Mouse (Mus musculus): Measurements from ENCODE around the gene Fxyd1. TPM values are rescaled to one million over a fixed set of nuclear protein-coding genes. Genes with fewer than 3 reads are reported as not detected.

Fxyd1 gene
- polyA plus RNA-seq, 1 experiment, result 119 TPM

DNA sequence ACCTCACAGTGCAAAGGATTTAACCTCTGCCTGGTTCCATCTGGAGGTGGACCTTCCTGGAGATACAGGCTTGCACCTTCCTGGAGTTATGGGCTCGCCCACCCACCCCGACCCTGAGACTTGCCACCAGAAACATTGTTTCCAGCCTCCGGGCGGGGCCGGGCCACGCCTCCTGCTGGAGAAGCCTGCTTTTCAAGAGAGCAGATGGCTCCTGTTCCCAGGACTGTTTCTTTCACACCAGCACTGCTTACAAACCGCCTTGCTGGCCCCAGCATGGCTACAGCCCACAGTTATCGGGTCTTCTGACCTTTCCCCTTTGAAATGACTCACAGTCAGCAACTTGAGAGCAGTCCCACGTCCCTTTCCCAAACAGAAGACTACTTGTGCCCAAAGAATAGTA is 15.3 kb upstream of the Fxyd1 start:
- no peak overlapping the region for H3K27ac ChIP-seq (ENCODE audit: insufficient read depth, low read depth, low read length)
- no peak for DNase-seq
- 46% methylated on average over 9 of the region's 9 CpGs for WGBS
- no peak overlapping the region for H3K4me3 ChIP-seq (ENCODE audit: insufficient read depth, low read depth, low read length)
- H3K36me3 ChIP-seq (ENCODE audit: control insufficient read depth, insufficient read depth, low read length), result no peaks in the 10 kb centered on the region
- H3K27me3 ChIP-seq (replicated peaks; ENCODE audit: control insufficient read depth, insufficient read depth, low read length), result no peaks in the 10 kb centered on the region
- TF ChIP-seq POLR2A (IDR thresholded peaks at IDR 0.05; ENCODE audit: low read depth, low read length), result no peak
- TF ChIP-seq CTCF (conservative IDR thresholded peaks at IDR 0.05; ENCODE audit: insufficient read depth, insufficient read length, low read depth, low read length), result no peak
- no peaks in the 10 kb centered on the region for H3K4me1 ChIP-seq (ENCODE audit: control insufficient read depth, insufficient read depth, low read length)

DNA sequence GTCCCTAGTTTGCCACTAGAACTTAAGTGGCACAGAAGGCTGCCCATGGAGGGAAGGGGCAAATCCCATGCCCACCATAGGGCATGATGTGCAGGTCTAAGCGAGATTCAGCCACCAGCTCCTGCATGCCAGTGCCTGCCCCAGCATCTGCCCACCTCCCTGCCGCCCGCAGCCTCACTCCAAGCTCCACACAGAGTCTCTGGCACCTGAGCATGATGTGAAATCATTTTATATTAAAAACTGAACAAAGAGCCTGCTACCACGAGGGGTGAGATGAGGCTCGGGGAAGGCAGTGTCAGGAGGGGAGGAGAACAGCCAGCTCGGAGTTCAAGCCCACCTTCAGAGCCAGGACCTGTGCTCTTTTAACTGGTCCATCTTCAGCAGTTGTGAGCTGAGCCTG is 13.3 kb upstream of the Fxyd1 start:
- no peaks in the 10 kb centered on the region for H3K36me3 ChIP-seq (ENCODE audit: control insufficient read depth, insufficient read depth, low read length)
- no peak overlapping the region for H3K4me3 ChIP-seq (ENCODE audit: insufficient read depth, low read depth, low read length)
- TF ChIP-seq POLR2A (IDR thresholded peaks at IDR 0.05; ENCODE audit: low read depth, low read length), result no peak
- TF ChIP-seq CTCF (conservative IDR thresholded peaks at IDR 0.05; ENCODE audit: insufficient read depth, insufficient read length, low read depth, low read length), result no peak
- WGBS, result 81% methylated on average over 6 of the region's 6 CpGs
- no peak overlapping the region for H3K27ac ChIP-seq (ENCODE audit: insufficient read depth, low read depth, low read length)
- no peaks in the 10 kb centered on the region for H3K4me1 ChIP-seq (ENCODE audit: control insufficient read depth, insufficient read depth, low read length)
- H3K27me3 ChIP-seq (replicated peaks; ENCODE audit: control insufficient read depth, insufficient read depth, low read length), result no peaks in the 10 kb centered on the region
- DNase-seq, result no peak

DNA sequence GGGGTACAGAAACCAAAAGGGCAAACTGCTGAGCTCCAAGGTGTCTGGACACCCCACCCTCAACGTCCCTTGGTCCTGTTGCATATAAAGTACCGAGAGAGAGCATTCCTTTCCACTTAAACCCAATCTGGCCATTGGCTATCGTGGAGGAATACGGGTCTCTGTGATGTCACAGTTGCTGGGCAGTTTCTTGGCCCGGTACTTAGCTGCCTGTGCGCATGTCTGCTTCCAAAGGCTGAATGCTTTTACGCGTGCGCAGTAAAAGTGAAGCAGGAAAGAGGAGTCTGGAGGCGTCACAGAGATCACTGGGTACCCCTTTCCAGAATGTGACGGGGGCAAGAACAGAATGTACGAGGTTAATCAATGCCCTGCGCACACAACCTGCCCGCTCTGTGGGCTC is 12.5 kb upstream of the Fxyd1 start:
- 79% methylated on average over 14 of the region's 14 CpGs for WGBS
- no peaks in the 10 kb centered on the region for H3K36me3 ChIP-seq (ENCODE audit: control insufficient read depth, insufficient read depth, low read length)
- H3K4me3 ChIP-seq (ENCODE audit: insufficient read depth, low read depth, low read length), result no peak overlapping the region
- no peak for DNase-seq
- no peak overlapping the region for H3K27ac ChIP-seq (ENCODE audit: insufficient read depth, low read depth, low read length)
- no peaks in the 10 kb centered on the region for H3K27me3 ChIP-seq (replicated peaks; ENCODE audit: control insufficient read depth, insufficient read depth, low read length)
- H3K4me1 ChIP-seq (ENCODE audit: control insufficient read depth, insufficient read depth, low read length), result no peaks in the 10 kb centered on the region
- TF ChIP-seq CTCF (conservative IDR thresholded peaks at IDR 0.05; ENCODE audit: insufficient read depth, insufficient read length, low read depth, low read length), result no peak
- no peak for TF ChIP-seq POLR2A (IDR thresholded peaks at IDR 0.05; ENCODE audit: low read depth, low read length)

DNA sequence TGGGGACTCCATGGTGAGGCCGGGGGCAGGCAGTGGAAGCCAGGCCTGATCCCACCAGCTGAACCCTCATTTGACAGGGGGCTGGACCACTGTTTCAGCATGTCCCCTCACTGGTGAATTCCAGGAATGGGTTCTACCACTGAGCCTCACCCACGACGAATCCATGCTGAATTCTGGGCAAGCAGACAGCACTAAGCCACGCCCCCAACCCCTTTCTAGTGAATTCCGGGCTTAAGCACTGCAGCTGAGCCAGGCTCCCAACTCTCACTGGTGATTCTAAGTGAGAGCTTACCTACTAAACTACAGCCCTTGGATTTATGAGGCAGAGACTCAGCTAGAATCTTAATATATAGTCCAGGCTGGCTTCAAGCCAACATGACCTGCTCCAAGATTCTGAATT is 10.8 kb upstream of the Fxyd1 start:
- no peak overlapping the region for H3K4me3 ChIP-seq (ENCODE audit: insufficient read depth, low read depth, low read length)
- no peak for DNase-seq
- TF ChIP-seq POLR2A (IDR thresholded peaks at IDR 0.05; ENCODE audit: low read depth, low read length) (no peak), CTCF (conservative IDR thresholded peaks at IDR 0.05; ENCODE audit: insufficient read depth, insufficient read length, low read depth, low read length) (no peak)
- no peaks in the 10 kb centered on the region for H3K4me1 ChIP-seq (ENCODE audit: control insufficient read depth, insufficient read depth, low read length)
- no peak overlapping the region for H3K27ac ChIP-seq (ENCODE audit: insufficient read depth, low read depth, low read length)
- no peaks in the 10 kb centered on the region for H3K36me3 ChIP-seq (ENCODE audit: control insufficient read depth, insufficient read depth, low read length)
- WGBS, result 40% methylated on average over 5 of the region's 5 CpGs
- no peaks in the 10 kb centered on the region for H3K27me3 ChIP-seq (replicated peaks; ENCODE audit: control insufficient read depth, insufficient read depth, low read length)

DNA sequence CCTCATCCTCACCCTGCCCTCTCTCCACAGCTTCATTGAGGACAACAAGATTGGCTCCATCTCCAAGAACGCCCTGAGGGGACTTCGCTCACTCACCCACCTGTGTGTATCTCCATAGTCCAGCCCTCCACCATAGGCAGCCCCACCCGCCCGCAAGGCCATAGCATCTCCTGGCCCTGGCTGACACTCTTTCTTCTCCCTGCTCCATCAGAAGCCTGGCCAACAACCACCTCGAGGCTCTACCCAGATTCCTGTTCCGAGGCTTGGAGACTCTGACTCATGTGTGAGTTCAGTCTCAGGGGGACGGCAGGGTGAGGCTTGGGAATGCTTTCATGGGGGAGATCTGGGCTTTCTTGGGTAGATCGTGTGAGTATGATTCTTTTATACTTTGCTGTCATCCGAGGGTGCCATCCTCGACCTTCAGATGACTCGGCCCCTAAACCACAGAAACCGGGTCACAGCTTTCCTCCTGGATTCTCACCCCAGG is 6.1 kb upstream of the Fxyd1 start:
- Histone ChIP-seq H3K4me3 (ENCODE audit: insufficient read depth, low read depth, low read length) (no peak overlapping the region), H3K27ac (ENCODE audit: insufficient read depth, low read depth, low read length) (no peak overlapping the region), H3K27me3 (replicated peaks; ENCODE audit: control insufficient read depth, insufficient read depth, low read length) (no peaks in the 10 kb centered on the region), H3K4me1 (ENCODE audit: control insufficient read depth, insufficient read depth, low read length) (no peaks in the 10 kb centered on the region), H3K36me3 (ENCODE audit: control insufficient read depth, insufficient read depth, low read length) (no peaks in the 10 kb centered on the region)
- TF ChIP-seq POLR2A (IDR thresholded peaks at IDR 0.05; ENCODE audit: low read depth, low read length) (no peak), CTCF (conservative IDR thresholded peaks at IDR 0.05; ENCODE audit: insufficient read depth, insufficient read length, low read depth, low read length) (no peak)
- no peak for DNase-seq
- 84% methylated on average over 12 of the region's 12 CpGs for WGBS

DNA sequence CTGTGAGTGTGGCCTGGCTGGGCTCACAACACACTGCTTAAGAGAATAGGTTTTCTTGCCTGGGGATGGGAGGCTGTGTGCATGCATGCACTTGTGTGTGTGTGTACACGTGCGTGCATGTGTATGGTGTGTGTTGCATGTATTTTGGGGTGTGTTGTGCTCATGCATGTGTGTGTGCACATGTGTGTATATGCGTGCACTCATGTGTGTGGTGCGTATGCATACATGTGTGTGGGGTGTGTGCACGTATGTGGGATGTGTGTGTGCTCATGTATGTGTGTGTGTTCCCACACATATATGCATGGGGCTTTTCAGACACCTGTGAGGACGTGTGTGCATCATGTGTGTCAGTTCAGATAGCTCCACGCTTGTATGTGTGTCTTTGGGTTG is 3.6 kb upstream of the Fxyd1 start:
- Histone ChIP-seq H3K36me3 (ENCODE audit: control insufficient read depth, insufficient read depth, low read length) (no peaks in the 10 kb centered on the region), H3K27me3 (replicated peaks; ENCODE audit: control insufficient read depth, insufficient read depth, low read length) (no peaks in the 10 kb centered on the region), H3K27ac (ENCODE audit: insufficient read depth, low read depth, low read length) (no peak overlapping the region), H3K4me3 (ENCODE audit: insufficient read depth, low read depth, low read length) (no peak overlapping the region), H3K4me1 (ENCODE audit: control insufficient read depth, insufficient read depth, low read length) (no peaks in the 10 kb centered on the region)
- 93% methylated on average over 7 of the region's 7 CpGs for WGBS
- no peak for DNase-seq
- TF ChIP-seq POLR2A (IDR thresholded peaks at IDR 0.05; ENCODE audit: low read depth, low read length), result no peak
- TF ChIP-seq CTCF (conservative IDR thresholded peaks at IDR 0.05; ENCODE audit: insufficient read depth, insufficient read length, low read depth, low read length), result no peak

DNA sequence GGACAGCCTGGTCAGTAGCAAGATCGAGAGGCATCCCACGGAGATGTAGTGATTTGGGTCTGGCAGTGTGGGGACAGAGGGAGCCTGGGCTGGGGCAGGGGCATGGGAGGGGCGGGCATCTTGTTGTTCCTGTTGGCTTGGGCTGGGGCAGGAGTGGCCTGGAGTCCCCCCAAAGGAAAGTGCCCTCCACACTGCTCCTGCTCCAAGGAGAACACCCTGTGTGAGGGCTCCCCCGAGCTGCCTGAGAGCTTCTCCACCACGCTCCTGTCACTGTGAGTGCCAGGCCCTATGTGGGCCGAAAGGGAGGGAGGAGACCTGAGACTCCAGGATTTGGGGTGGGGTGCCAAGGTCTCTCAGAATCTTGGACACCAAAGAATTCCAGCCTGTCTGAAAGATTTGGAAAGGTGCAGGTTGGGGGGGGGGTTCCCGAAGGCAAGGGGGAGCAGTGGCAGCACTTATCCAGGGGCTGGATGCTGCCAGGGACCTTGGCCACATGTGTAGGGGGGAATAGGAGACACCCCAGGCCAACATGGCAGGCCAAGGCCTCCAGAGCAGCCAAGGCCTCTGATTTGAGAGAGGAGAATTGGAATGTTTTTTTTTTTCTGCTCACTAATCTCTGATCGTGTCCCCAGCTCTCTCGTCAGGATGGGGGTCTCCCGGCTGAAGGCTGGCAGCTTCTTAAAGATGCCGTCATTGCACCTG is 3.1 kb upstream of the Fxyd1 start:
- H3K4me3 ChIP-seq (ENCODE audit: insufficient read depth, low read depth, low read length), result no peak overlapping the region
- H3K36me3 ChIP-seq (ENCODE audit: control insufficient read depth, insufficient read depth, low read length), result no peaks in the 10 kb centered on the region
- WGBS, result 81% methylated on average over 11 of the region's 11 CpGs
- no peak for TF ChIP-seq CTCF (conservative IDR thresholded peaks at IDR 0.05; ENCODE audit: insufficient read depth, insufficient read length, low read depth, low read length)
- TF ChIP-seq POLR2A (IDR thresholded peaks at IDR 0.05; ENCODE audit: low read depth, low read length), result no peak
- no peak overlapping the region for H3K27ac ChIP-seq (ENCODE audit: insufficient read depth, low read depth, low read length)
- no peak for DNase-seq
- H3K4me1 ChIP-seq (ENCODE audit: control insufficient read depth, insufficient read depth, low read length), result no peaks in the 10 kb centered on the region
- H3K27me3 ChIP-seq (replicated peaks; ENCODE audit: control insufficient read depth, insufficient read depth, low read length), result no peaks in the 10 kb centered on the region
